Mouse (Mus musculus): ENCODE data around the gene Mcrip1. TPM values are rescaled to one million over a fixed set of nuclear protein-coding genes. Genes with fewer than 3 reads are reported as not detected.
"Not testable (repeated sequence)": the region's sequence is repeated elsewhere in the genome, so short reads cannot be mapped to it uniquely, and the experiment has no call there.

Gene Mcrip1
- polyA plus RNA-seq, 1 experiment from 2014 or later, result 78.0 TPM

- H3K27me3 ChIP-seq, result no peaks in the 10 kb centered on the region
- DNase-seq (ENCODE audit: low read depth, low spot score) (no peak), ATAC-seq (peak; percentile 47)
- in situ Hi-C loops (cut with MboI; ENCODE audit: low pct_unique_long_range_greater_than_20kb), result loop anchor here (5.0 kb wide), 1 partner anchor 43 kb away; no protein-coding TSS in a partner anchor
- POLR2A ChIA-PET, result interaction anchor here (0.6 to 1.8 kb wide), 2 partner anchors 18 to 33 kb away, joined by 3 to 5 read pairs; no protein-coding TSS in a partner anchor
- no peak for TF ChIP-seq CTCF (IDR thresholded peaks at IDR 0.05)
- CTCF ChIA-PET, result interaction anchor here (1.2 to 1.8 kb wide), 2 partner anchors 18 to 34 kb away, joined by 3 to 5 read pairs; no protein-coding TSS in a partner anchor
These were observed 29.8 kb downstream of the Mcrip1 start for GRCm38 (mm10) chr11:120519738-120520137.

GRCm38 (mm10) chr11:120518558-120518957 lies 31.0 kb downstream of the Mcrip1 start:
- POLR2A ChIA-PET, result interaction anchor here (0.7 to 1.8 kb wide), 2 partner anchors 20 to 55 kb away, joined by 3 to 5 read pairs; no protein-coding TSS in a partner anchor
- in situ Hi-C loops (cut with MboI; ENCODE audit: low pct_unique_long_range_greater_than_20kb), result loop anchor here (5.0 kb wide), 1 partner anchor 44 kb away; no protein-coding TSS in a partner anchor
- no peak for DNase-seq (ENCODE audit: low read depth, low spot score)
- TF ChIP-seq CTCF (IDR thresholded peaks at IDR 0.05), result no peak
- no peaks in the 10 kb centered on the region for H3K27me3 ChIP-seq
- CTCF ChIA-PET, result interaction anchor here (0.8 to 1.1 kb wide), 4 partner anchors 36 to 58 kb away, joined by 3 read pairs; no protein-coding TSS in a partner anchor
- no peak for ATAC-seq

GRCm38 (mm10) chr11:120518027-120518426 lies 31.5 kb downstream of the Mcrip1 start:
- ATAC-seq (no peak), DNase-seq (ENCODE audit: low read depth, low spot score) (no peak)
- TF ChIP-seq CTCF (IDR thresholded peaks at IDR 0.05), result no peak
- in situ Hi-C loops (cut with MboI; ENCODE audit: low pct_unique_long_range_greater_than_20kb), result loop anchor here (5.0 kb wide), 1 partner anchor 44 kb away; no protein-coding TSS in a partner anchor
- H3K27me3 ChIP-seq, result no peaks in the 10 kb centered on the region
- CTCF ChIA-PET, result interaction anchor here (0.8 to 1.5 kb wide), 5 partner anchors 24 to 59 kb away, joined by 3 to 5 read pairs (median 3); no protein-coding TSS in a partner anchor
- POLR2A ChIA-PET, result interaction anchor here (0.7 to 1.6 kb wide), 2 partner anchors 55 to 56 kb away, joined by 3 to 5 read pairs; partner anchors contain the start of gene P4hb

- no peaks in the 10 kb centered on the region for H3K27me3 ChIP-seq
- CTCF ChIA-PET, result interaction anchor here (1.1 to 1.5 kb wide), 4 partner anchors 25 to 60 kb away, joined by 3 to 5 read pairs (median 3); no protein-coding TSS in a partner anchor
- DNase-seq (ENCODE audit: low read depth, low spot score) (no peak), ATAC-seq (no peak)
- POLR2A ChIA-PET, result interaction anchor here (1.6 kb wide), 1 partner anchor 55 kb away, joined by 5 read pairs; the partner anchor contains the start of gene P4hb
- in situ Hi-C loops (cut with MboI; ENCODE audit: low pct_unique_long_range_greater_than_20kb), result loop anchor here (5.0 kb wide), 1 partner anchor 45 kb away; no protein-coding TSS in a partner anchor
- TF ChIP-seq CTCF (IDR thresholded peaks at IDR 0.05), result no peak
These were observed 32.4 kb downstream of the Mcrip1 start for GRCm38 (mm10) chr11:120517147-120517546.

- CTCF ChIA-PET, result interaction anchor here (0.6 to 2.0 kb wide), 10 partner anchors 9 to 67 kb away, joined by 3 to 7 read pairs (median 4); partner anchors contain the start of gene Ppp1r27
- ATAC-seq (peak; percentile 63), DNase-seq (ENCODE audit: low read depth, low spot score) (peak; percentile 28)
- POLR2A ChIA-PET, result interaction anchor here (0.6 to 1.5 kb wide), 5 partner anchors 14 to 1167 kb away, joined by 3 to 8 read pairs (median 4); partner anchors contain the start of gene P4hb
- no peaks in the 10 kb centered on the region for H3K27me3 ChIP-seq
- in situ Hi-C loops (cut with MboI; ENCODE audit: low pct_unique_long_range_greater_than_20kb), result loop anchor here (5.0 kb wide), 1 partner anchor 47 kb away; no protein-coding TSS in a partner anchor
- peak; percentile 99 for TF ChIP-seq CTCF (IDR thresholded peaks at IDR 0.05)
These were observed 33.9 kb downstream of the Mcrip1 start for GRCm38 (mm10) chr11:120515611-120516010.

GRCm38 (mm10) chr11:120514262-120514661 lies 35.3 kb downstream of the Mcrip1 start:
- CTCF ChIA-PET, result interaction anchor here (1.1 to 2.0 kb wide), 3 partner anchors 58 to 70 kb away, joined by 3 to 6 read pairs (median 5); no protein-coding TSS in a partner anchor
- ATAC-seq; H3K27me3 ChIP-seq; DNase-seq (ENCODE audit: low read depth, low spot score); POLR2A ChIA-PET; in situ Hi-C loops (cut with MboI; ENCODE audit: low pct_unique_long_range_greater_than_20kb): not testable (repeated sequence)

GRCm38 (mm10) chr11:120512790-120513453 lies 36.6 kb downstream of the Mcrip1 start:
- H3K27me3 ChIP-seq, result no peaks in the 10 kb centered on the region
- CTCF ChIA-PET, result interaction anchor here (1.1 to 1.5 kb wide), 3 partner anchors 23 to 71 kb away, joined by 3 to 5 read pairs (median 3); no protein-coding TSS in a partner anchor
- in situ Hi-C loops (cut with MboI; ENCODE audit: low pct_unique_long_range_greater_than_20kb), result no loop called here
- POLR2A ChIA-PET, result interaction anchor here (0.8 kb wide), 1 partner anchor 21 kb away, joined by 3 read pairs; no protein-coding TSS in a partner anchor
- no peak for ATAC-seq
- peak; percentile 9 for DNase-seq (ENCODE audit: low read depth, low spot score)
- TF ChIP-seq CTCF (IDR thresholded peaks at IDR 0.05), result no peak

GRCm38 (mm10) chr11:120510375-120511030 lies 39.0 kb downstream of the Mcrip1 start:
- in situ Hi-C loops (cut with MboI; ENCODE audit: low pct_unique_long_range_greater_than_20kb), result no loop called here
- no peak for DNase-seq (ENCODE audit: low read depth, low spot score)
- no peaks in the 10 kb centered on the region for H3K27me3 ChIP-seq
- POLR2A ChIA-PET, result interaction anchor here (0.5 to 1.1 kb wide), 4 partner anchors 21 to 121 kb away, joined by 3 to 4 read pairs (median 3); no protein-coding TSS in a partner anchor
- CTCF ChIA-PET, result interaction anchor here (1.1 to 2.1 kb wide), 3 partner anchors 16 to 67 kb away, joined by 3 to 4 read pairs (median 4); no protein-coding TSS in a partner anchor
- TF ChIP-seq CTCF (IDR thresholded peaks at IDR 0.05), result no peak
- ATAC-seq, result no peak

- ChIA-PET CTCF (interaction anchor here (1.1 to 2.1 kb wide), 2 partner anchors 16 to 67 kb away, joined by 3 to 4 read pairs; no protein-coding TSS in a partner anchor), POLR2A (interaction anchor here (0.5 to 1.1 kb wide), 3 partner anchors 20 to 122 kb away, joined by 3 to 4 read pairs (median 3); no protein-coding TSS in a partner anchor)
- DNase-seq (ENCODE audit: low read depth, low spot score), result no peak
- TF ChIP-seq CTCF (IDR thresholded peaks at IDR 0.05), result no peak
- H3K27me3 ChIP-seq, result no peaks in the 10 kb centered on the region
- no peak for ATAC-seq
- in situ Hi-C loops (cut with MboI; ENCODE audit: low pct_unique_long_range_greater_than_20kb), result no loop called here
These were observed 39.6 kb downstream of the Mcrip1 start for GRCm38 (mm10) chr11:120509940-120510339.
